Mouse (Mus musculus) spleen, postnatal 14 days (tissue): ENCODE data around the gene Atp6v0e.

Experiments
- DNase-seq, 2 experiments: peaks; one replicate each; pipeline ENCODE4 v3.0.0; 2021 to 2022; ENCODE audit warnings: low spot score in 2 of 2

The Atp6v0e gene

DNA sequence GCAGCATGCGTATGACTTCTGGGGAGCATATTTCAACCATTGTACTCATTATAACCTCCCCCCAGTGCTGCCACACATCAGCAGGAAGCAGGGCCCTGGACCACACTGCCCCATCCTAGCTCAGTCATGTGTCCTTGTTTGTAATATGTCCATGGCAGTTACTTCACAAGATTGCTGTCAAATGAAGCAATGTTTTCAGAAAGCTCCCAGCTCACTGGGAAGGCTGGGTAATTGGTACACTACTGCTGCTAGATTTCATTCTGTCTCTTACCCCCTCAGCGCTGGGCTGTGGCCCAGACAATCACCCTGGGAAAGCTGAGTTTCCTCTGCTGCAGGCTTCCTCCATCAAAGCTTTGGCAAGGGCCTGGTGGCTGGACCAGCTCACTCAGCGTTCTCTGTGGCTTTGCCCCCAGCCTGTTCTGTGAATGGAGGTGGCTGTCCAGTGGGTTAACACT, 22.7 kb upstream of the Atp6v0e start:
- DNase-seq = no peak

GRCm38 (mm10) chr17:26643456-26643855, 19.6 kb upstream of the Atp6v0e start:
- no peak for DNase-seq

GRCm38 (mm10) chr17:26643993-26644392, 19.0 kb upstream of the Atp6v0e start:
- no peak for DNase-seq

GRCm38 (mm10) chr17:26644509-26645410, 18.3 kb upstream of the Atp6v0e start:
- no peak for DNase-seq

DNA sequence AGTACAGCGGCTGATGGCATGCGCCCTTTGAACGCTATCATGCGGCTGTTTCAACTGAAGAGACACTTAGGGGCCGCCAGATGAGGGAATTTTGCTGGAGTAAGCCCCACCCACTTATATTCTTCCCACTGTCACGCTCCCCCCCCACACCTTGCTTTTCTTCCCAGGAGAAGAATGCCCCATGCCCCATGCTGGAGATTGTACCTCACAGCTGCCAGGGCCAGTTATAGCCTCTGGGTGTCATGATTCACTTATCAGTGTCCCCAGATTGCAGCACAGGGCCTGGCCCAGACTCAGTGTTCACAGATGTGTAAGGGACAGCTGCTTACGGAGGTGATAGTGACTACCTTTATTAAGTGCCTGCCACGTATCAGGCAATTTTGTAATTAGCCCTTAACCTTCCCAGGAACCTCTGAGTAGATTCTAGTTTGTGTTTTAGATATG, 17.6 kb upstream of the Atp6v0e start:
- DNase-seq = no peak

GRCm38 (mm10) chr17:26647283-26647682, 15.7 kb upstream of the Atp6v0e start:
- DNase-seq = no peak

DNA sequence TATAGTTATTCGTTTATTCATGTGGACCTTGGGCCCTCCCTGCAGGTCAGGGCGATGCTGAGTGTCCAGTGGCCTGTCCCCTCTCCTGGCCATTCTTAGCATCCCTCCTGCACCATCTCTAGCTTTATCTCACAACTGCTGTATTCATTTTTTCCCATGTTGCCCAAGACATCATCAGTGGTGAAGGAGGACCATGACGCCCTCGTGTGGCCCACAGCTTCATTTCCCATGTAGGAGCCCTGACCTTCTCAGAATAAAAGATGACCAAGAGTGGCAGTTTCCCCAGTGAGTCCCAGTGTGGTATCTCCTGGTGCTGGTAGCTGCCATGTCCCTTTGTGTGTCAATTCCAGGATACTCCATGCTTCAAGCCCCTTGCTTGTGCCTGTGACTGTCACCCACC, 13.5 kb upstream of the Atp6v0e start:
- no peak for DNase-seq

- DNase-seq = no peak
Observed at GRCm38 (mm10) chr17:26650451-26651363, 12.3 kb upstream of the Atp6v0e start.

DNA sequence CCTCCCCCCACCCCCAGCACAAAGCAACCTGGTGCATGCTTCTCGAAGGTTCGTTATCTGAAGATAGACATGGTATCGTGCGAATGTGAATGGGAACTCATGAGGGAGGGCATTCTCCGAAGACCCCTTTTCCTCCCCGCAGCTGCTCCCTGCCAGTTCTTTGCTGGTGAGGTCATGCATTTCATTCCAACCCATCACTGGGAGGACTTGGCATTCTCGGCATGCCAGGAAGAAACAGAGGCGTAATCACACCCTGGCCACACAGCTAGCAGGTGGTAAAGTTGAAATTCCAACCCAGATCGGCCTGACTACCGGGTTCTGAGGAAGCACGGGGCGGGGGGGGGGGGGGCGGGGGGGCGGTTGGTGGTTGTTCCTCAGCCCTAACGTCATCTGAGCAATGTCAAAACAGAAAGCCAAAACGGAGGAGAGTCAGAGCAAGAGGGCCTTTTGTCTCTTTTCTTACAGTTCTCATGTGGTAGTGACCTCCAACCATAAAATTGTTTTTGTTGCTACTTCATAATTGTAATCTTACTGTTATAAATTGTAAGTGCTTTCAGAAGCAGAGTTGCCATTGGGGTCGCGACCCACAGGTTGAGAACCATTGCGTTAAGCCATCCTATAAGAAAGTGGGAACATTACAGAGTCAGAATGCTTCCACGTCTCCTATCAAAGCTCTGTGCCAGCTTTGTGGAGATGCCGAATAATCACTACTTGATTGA, 4.0 kb upstream of the Atp6v0e start:
- DNase-seq = no peak

DNA sequence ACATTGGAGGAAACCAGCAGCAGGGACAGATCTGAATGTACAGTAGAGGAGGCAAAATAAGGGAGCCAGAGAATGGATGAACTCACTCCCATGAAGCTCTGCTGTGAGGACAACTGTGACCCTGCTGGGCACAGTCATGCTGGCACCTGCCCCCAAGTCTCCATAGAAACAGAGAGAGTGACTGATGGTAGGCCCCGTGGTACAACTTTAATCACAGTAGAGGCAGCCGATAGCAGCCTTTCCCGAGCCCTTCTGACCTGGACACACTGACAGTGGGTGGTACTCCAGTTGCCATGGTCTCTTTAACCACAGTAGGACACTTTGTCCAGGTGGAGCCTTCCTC, 3.5 kb upstream of the Atp6v0e start:
- no peak for DNase-seq

DNA sequence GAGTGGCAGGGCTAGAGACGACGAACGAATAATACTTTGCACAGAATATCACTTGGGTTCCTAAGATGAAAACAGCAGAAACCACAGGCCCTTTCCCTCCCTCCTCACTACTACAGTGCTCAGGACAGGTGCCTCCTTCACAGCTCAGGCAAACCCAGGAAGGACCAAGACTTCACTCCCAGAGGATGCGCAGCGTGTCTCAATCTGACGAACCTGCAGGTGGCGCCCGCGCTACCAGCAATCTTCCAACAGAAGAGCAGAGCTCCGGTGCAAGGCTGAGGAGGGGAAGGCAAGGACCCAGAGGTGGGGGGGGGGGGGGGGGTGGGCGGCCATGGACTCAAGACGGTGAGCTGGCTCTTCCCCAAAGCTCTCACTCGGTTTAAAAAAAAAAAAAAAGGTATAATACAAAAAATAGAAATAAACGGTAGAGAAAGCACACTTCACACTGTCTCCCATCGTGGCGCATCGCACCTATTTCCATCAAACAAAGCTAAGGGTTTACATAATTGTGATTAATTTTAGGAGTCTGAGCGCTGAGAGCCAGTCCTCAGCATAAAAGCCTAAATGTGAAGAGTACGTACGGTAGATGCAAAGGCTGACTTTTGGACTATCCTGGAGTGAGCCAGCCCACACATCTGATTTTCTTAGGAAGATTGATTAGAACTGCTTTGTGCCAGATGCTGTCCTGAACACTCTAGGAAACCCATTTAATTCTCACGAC, 2.7 kb upstream of the Atp6v0e start:
- peak; percentile 45 to 70 for DNase-seq

DNA sequence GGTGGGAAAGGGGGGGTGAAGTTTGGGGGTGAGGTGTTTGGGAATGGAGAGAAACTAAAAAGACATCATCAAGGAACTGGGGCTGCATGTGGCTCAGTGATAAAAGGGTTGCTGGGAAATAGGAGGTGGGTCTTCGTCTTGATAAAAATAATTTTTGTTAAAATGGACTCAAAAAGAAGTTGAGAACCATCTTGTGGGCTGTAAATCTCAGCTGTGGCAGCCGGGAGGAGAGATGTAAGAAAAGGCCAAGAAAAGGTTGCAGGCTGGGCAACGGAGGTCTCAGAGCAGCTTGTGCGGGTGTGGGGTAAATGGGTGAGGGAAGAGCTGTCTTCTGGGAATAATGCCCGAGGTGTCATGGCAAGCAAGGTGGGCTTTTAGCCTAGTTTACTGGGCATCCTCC, 827 bp upstream of the Atp6v0e start:
- no peak for DNase-seq

DNA sequence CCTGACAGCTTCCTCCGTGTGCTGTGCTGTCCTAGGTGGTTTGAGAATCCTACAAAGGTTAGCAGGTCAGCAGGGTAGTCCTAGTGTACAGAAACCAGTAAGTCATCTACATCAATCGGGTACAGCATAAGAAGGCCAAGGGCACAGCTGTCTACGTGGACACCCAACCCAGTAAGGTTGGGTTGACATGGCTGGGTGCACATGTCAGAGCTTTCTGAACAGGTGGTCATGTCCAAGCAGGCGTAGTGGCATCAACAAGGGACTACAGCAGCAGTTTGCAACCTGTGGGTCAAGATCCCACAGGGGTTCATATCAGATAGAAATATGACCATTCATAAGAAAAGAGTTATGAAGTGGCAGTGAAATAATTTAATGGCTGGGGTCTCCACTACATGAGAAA, 2.6 kb downstream of the Atp6v0e start:
- no peak for DNase-seq

- no peak for DNase-seq
Observed at GRCm38 (mm10) chr17:26671268-26671667, 8.2 kb downstream of the Atp6v0e start.

DNA sequence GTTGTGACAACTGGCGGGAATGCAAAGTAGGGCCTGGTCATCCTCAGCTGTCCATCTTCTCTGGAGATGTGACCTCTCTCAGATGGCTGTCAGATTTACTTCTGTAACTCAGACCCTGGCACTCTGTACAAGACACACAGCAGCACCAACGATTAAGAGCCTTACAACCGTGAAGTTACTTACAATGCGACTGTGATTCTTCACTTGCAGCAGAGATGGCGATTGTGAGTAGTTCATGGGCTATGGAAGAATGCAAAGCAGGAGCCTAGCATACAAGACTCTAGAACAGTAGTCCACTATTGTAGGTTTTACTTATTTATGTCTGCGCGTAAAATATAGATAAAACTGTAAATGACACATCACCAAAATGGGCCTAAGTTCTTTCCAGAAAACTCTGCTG, 12.8 kb downstream of the Atp6v0e start:
- no peak for DNase-seq

GRCm38 (mm10) chr17:26676252-26676615, 13.2 kb downstream of the Atp6v0e start:
- peak; percentile 82 to 87 for DNase-seq

DNA sequence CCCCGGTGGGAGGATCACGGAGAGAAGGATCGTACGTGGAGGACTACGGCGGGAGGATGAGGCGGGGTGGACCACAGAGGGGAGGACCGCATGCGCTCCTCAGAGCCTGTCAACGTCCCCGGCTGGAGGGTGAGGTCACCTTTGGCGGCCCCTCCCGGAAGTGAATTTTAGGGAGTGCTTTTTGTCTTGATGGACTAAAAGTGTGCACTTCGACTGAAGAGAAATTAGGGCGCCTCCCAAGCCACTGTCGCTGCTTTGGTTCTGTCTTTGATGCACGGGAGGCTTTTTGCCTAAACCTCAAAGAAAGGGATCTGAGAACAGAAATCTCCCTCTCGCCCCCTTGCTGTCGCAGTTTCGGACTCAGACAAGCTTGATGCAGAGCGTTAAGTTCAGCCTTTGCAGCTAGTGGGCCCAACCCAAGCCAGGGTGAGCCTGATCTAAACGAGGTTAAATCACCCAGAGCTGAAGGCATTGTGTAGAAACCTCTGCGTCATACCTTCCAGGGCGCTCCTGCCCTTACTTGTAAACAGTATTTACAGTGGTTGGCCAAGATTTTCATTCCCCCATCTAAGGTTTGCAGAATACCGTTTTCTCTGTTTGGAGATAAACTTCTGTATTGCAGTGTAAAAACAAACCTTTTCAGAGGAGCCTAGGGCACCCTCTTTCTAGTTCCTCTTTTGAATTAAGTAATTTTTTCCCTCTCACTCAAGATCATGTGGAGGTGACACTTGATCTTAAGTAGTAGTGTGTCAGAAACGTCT, 13.8 kb downstream of the Atp6v0e start:
- peak in 1 of 2 experiments; percentile 38 for DNase-seq

DNA sequence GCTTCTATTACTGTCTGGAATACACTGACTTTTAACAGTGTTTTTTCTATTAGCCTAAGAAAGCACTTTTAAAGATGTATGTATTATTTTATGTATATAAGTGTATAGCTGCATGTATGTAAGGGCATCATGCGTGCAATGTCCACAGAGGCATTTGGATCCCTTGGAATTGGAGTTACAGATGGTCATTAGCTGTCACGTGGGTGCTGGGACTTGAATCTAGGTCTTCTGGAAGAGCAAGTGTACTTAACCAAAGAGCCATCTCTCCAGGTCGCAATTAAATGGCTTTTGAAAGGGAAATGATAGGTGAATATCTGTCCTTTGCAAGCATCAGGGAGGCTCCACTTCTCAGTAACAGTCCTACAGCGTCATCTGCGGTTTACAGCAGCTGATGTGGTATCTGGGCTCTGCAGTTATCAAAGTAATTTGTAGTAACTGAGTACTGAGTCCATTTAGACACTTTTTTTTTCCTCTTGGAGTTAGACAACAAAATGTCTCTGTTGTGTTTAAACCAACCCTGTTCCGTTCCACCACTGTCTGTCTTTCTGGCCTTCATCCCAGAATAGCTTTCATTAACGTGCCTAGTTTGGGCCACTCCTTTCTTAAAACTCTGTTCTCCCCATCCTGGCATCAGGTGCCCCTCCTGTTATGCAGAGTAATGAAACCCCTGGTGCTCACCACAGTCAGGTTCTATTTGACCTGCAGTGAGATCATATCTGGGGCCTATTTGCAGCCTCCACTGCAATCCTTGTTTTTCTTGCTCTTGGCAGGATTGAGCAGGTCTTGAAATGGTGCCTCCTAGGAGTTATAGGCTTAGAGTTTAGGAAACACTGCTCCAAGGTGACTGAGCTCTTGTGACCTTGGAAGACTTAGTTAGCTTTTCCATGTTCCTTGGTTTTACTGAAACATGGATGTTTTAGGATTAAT, 14.9 kb downstream of the Atp6v0e start:
- no peak for DNase-seq

DNA sequence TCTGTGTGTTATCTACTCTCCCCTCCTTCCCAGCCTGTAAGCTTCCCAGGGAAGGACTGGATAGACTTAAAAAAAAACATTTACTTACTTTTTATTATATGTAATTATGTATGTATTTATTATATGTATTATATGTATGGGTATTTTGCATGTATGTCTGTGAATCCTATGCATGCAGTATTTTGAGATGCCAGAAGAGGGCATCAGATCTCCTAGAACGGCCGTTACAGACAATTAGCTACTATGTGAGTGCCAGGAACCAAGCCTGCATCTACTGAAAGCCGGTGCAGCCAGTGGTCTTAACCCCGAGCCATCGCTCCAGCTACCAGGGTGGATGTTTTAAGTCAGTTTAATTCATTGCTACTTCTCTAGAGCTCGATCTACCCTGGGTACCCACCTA, 18.2 kb downstream of the Atp6v0e start:
- no peak for DNase-seq
